Mouse (Mus musculus): ENCODE data around the gene Tprn. TPM values are rescaled to one million over a fixed set of nuclear protein-coding genes. Genes with fewer than 3 reads are reported as not detected.

The Tprn gene
- total RNA-seq, 2 experiments from 2014 or later, result 7.6 to 7.9 TPM

DNA sequence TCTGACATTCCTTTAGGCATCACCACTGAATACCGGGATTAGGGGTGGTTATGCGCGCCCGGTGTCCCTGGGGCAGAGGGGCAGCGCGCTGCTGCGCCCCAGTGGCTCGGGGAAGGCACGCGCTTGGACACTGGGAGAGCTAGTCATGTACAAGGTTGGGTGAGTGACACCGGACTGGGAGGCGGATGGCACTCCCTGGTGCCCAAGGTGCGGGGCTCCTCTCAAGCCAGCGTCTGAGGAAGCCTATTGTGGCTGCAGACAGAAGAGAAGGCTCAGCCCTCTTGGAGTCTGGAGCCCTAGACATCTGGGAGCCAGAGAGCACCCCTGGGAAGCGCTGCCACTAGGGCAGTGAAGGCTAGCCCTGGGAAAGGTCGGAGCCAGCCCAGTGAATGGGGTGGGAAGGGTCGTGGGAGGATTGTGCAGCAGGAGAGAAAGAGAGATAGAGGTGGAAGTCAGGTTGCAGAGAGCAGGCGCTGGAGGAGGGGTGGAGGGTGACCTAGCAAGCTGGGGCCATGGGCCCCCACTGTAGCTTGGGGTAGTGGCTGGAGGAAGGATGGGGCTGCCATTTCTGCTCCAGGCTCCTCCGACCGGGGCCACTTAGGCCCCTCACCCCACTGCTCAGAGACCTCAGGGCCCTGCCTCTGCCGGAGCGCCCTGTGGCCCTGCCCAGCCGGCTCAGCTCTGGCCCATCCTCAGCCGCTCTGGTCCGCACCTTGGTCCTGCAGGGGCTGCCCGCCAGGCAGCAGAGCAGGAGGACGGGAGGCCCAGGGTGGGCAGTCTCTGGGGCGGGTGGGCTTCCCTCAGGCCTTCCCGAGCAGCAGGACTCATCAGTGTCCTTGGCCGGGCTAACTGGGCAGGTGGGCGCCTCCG lies 29.0 kb downstream of the Tprn start:
- no peak for ATAC-seq (replicated peaks; ENCODE audit: poor library complexity)

DNA sequence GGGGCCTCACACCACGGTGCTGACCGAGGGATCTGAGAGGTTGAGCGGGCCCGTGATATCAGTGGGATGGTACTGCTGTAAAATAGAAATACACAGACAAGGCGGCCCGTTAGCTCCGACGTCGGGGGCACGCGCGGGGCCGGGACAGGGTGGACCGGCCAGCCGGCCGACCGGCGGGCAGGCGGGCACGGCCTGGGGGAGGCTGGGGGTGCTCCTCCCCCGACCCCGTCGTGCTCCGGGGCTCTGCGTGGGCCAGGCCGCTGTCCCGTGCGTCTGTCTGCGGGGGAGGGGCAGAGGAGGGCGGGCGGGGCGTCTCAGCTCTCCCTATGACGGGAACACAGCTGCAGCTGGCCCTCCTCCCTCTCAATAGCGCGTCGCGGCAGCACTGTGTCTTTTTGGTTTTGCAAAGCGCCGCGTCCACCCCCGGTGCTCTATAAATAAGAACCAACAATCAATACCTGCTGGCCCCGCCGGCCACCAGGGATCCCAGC lies 29.7 kb downstream of the Tprn start:
- ATAC-seq (replicated peaks; ENCODE audit: poor library complexity), result no peak

DNA sequence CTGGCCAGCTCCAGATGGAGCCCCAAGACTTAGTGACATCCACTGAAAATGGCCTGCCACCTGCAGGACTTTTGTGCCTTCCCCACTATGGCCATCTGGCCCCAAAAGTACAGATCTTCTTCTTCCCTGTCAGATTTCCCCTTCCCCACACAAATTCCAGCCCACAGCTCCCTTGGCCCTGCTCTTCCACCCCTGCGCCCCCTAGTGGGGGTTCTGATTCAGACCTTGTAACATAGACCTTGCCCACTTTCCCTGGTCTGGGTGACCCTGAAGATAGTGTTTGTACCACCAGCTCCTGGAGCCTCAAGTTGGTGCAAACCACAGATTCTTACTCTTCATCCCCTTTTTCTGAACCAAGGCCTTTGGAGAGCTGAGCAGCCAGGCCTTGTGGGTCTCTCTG lies 30.4 kb downstream of the Tprn start:
- ATAC-seq (replicated peaks; ENCODE audit: poor library complexity), result peak; percentile 78

DNA sequence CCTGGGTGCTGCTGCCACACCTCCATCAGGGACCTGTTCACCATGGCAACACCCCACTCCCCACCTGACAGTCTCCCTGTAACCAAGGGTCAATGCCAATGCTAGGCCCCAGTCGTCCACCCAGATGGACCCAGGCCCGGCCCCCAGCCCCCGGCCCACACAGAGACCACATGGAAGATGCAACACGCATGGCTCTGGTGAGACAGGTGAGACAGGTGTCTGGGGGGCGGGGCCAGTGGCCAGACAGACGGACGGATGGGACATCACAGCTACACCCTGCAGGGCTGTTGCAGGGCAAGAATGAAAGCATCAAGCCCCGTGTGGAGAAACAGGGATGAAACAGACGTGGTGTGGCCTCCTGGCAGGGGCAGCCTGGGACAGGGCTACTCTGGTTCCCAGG lies 31.3 kb downstream of the Tprn start:
- ATAC-seq (replicated peaks; ENCODE audit: poor library complexity), result no peak

DNA sequence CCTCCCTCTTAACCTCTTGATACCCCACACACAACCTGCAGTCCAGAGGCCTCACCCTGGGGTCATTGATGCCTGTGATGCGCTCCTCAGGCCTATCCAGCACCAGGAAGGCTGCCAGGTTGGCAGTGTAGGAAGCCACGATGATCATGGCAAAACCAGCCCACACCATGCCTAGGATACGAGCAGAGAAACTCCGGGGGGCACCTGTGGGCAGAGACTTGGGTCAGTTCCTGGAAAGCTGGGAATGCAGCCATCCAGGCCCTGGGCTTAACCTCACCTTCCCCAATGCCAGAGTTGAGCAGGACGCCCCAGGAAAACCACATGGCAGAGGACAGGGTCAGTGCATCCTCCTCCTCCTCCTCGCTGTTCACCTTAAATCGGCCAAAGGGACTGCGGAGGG lies 34.7 kb downstream of the Tprn start:
- no peak for ATAC-seq (replicated peaks; ENCODE audit: poor library complexity)

GRCm38 (mm10) chr2:25298046-25298445 lies 35.6 kb downstream of the Tprn start:
- ATAC-seq (replicated peaks; ENCODE audit: poor library complexity), result no peak

DNA sequence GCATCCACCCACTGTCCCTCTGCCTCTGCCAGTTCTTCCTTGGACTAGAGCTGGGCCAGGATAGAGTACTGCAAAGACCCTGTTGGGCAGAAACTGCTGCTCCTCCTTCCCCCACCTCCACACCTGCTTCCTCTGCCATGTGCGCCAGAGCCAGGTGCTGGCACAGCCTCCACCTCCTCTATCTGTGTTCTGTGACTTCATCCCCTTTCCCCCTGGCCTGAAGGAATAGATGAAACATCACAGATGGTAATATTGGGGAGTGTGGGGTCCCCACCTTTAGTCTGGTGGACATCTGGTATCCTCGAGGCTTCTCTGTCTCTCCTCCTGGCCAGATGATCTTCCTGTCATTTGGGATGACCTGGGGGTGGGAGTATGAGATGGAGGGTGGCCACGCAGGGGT lies 41.0 kb downstream of the Tprn start:
- no peak for ATAC-seq (replicated peaks; ENCODE audit: poor library complexity)

- no peak for ATAC-seq (replicated peaks; ENCODE audit: poor library complexity)
These were observed 41.7 kb downstream of the Tprn start for GRCm38 (mm10) chr2:25303931-25304656.

DNA sequence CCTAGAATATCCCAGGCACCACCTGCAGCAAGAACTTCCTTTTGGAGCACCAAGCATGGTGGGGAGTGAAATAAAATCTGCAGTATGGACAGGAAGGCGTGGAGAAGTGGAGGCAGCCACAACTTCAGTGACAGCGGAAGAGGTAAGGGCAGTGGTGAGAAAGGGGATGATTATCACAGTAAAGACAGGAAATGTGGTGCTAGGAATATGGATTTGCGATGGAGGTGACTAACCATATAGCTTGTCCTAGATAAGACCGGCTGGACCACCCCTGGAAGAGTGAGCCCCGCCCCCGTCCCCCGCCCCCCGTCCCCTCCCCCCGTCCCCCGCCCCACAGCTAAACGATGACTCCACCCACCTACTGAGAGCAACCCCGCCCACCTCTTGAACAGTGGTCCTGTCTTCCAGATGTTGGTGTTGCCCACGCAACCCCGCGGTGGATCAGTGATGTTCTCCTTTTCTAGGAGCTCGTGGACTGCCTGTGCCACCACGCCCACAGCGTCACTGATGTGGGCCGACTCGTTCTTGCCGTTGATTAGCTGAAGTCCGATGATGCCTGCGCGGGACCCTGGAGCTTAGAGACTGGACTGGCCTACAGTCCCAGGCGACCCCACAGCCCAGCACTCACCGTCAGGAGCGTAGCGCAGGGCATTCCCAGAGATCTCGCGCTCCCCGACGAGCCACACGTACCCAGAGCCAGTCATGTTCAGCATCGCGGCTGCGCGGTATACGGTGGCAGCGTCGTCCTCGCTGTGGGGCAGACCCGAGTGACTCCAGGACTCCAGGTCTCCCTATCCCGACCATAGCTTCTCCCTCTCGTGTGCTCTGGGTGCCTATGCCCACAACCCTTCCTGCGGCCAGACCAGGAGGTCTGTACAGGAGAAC lies 42.5 kb downstream of the Tprn start:
- peak; percentile 73 for ATAC-seq (replicated peaks; ENCODE audit: poor library complexity)

- ATAC-seq (replicated peaks; ENCODE audit: poor library complexity), result no peak
These were observed 43.4 kb downstream of the Tprn start for GRCm38 (mm10) chr2:25305587-25306359.

DNA sequence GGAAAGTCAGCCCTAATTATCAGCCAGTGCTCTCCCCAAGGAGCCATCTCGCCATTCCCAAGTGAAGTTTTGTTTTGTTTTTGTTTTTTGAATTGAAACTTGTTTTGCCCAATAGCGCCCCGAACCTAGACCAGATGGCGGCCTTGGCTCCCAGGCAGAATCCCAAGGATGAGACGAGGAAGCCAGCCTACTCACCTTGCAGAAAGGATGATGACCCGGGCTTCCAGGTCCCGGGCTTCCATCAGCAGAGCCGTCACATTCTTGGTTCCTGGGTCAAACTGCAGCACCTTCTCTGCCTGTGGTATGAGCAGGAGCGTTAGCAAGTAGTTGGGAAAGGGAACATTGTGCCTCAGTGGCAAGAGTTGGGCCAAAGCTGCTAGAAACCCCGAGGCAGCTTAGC lies 47.8 kb downstream of the Tprn start:
- no peak for ATAC-seq (replicated peaks; ENCODE audit: poor library complexity)

- ATAC-seq (replicated peaks; ENCODE audit: poor library complexity), result no peak
These were observed 48.6 kb downstream of the Tprn start for GRCm38 (mm10) chr2:25310969-25311368.

DNA sequence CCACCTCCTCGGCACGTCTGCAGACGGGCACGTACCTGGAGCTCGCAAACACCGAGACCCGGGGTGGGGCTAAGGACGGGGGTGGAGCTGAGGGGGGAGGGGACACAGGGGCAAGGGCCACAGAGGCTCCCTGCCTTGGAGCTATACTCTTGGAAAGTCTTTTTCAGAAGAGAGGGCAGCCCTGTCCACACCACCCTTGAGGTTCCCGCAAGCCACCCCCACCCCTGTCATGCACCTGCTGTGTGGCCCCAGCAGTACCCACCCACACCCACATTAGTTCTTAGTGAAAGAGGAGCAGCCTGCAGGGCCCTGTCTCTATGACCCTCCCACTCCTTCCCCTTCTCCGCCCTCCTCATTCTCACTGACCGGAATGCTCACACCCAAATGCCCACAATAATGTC lies 49.1 kb downstream of the Tprn start:
- ATAC-seq (replicated peaks; ENCODE audit: poor library complexity), result no peak

DNA sequence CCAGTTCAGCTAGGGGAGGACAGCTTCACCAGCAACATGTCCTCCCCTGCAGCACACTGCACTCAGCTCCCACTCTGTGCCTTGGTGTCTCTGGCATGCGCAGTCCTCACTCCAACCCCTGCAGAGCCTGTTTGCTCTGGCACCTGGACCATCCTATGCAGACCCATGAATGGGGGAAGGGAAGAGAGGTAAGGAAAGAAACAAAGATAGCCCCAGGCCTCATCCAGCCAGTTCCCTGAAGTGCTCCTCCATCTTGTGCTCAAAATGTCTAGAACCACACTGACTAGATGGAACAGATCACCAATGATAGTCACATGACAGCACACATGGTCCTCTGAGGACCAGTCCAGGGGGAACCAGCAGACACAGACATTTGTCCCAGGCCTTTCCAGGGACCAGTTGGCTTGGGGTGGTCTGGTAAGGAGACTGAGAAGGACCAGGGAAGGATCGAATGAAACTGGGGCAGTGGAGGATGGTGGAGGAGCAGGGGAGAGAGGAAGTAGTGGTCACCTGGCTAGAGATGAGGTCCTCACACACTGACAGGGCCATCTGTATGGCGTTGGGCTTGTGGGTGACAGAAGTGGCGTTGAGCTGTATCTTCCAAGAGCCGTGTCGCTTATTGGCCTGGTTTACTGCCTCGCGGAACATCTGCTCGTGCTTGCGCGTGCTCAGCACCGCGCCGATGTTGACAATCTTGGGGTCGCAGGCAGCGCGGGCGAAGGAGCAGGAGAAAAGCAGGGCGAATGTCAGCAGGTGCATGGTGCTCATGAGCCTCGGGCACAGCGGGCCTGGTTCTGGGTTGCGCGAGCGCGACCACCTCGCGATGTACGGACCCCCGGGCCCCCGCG lies 55.9 kb downstream of the Tprn start:
- ATAC-seq (replicated peaks; ENCODE audit: poor library complexity), result no peak; the same call in 1 of the 2 replicates

- peak; percentile 91 for ATAC-seq (replicated peaks; ENCODE audit: poor library complexity)
These were observed 56.8 kb downstream of the Tprn start, which contains the start of gene Grin1 for GRCm38 (mm10) chr2:25318971-25319773. TSS of gene Grin1 (minus strand) at chr2:25319187.
